Mouse (Mus musculus) megakaryocyte, embryonic 14.5 days (primary cell): Measurements from ENCODE around the gene Arhgef26.

Experiments used
- FLI1 ChIP-seq: IDR thresholded peaks from 2 replicates; pipeline ENCODE4 v1.6.1; 2012; ENCODE audit warnings: low read length, inconsistent platforms, mixed read lengths
- GATA1 ChIP-seq: IDR thresholded peaks from 3 replicates; pipeline ENCODE4 v1.6.1; 2012; ENCODE audit warnings: mixed read lengths, low read length, inconsistent platforms, borderline replicate concordance

GRCm38 (mm10) chr3:62338461-62338853, 313 bp downstream of the Arhgef26 start:
- TF ChIP-seq GATA1 (no peak), FLI1 (no peak)
